Mouse (Mus musculus) myocyte (in vitro differentiated cells): ENCODE data around the gene Ptpn18. TPM values are rescaled to one million over a fixed set of nuclear protein-coding genes. Genes with fewer than 3 reads are reported as not detected.

ENCODE experiments used
- H3K27me3 ChIP-seq: one replicate; pipeline ENCODE4 v1.6.1; 2011; ENCODE audit not compliant: control insufficient read depth, insufficient read depth, insufficient read length
- H3K36me3 ChIP-seq: one replicate; pipeline ENCODE4 v1.6.1; 2011; ENCODE audit not compliant: control insufficient read depth, insufficient read depth
- H3K4me2 ChIP-seq: one replicate; pipeline ENCODE4 v1.6.1; 2011; ENCODE audit warnings: low read depth, control low read depth
- H3K4me3 ChIP-seq: one replicate; pipeline ENCODE4 v1.5.1; 2011; ENCODE audit warnings: mild to moderate bottlenecking, control low read depth, moderate library complexity
- H3K79me2 ChIP-seq: one replicate; pipeline ENCODE4 v1.6.1; 2011; ENCODE audit not compliant: control insufficient read depth, insufficient read depth
- H3ac ChIP-seq: one replicate; pipeline ENCODE4 v1.6.1; 2011; ENCODE audit not compliant: control insufficient read depth, insufficient read length
- CEBPB ChIP-seq: IDR thresholded peaks from 2 replicates; pipeline ENCODE4 v1.6.1; 2011; ENCODE audit warnings: mild to moderate bottlenecking, moderate library complexity; ENCODE audit not compliant: poor library complexity, insufficient read depth, severe bottlenecking
- E2F4 ChIP-seq: IDR thresholded peaks from one replicate; pipeline ENCODE4 v1.6.1; 2011; ENCODE audit warnings: mild to moderate bottlenecking, control low read depth, moderate library complexity; ENCODE audit not compliant: insufficient read depth
- MAX ChIP-seq: IDR thresholded peaks from one replicate; pipeline ENCODE4 v1.6.1; 2011; ENCODE audit warnings: low read depth, mild to moderate bottlenecking, control low read depth
- MYOD1 ChIP-seq, 3 experiments: IDR thresholded peaks; one replicate each; pipeline ENCODE4 v1.6.1; 2011; ENCODE audit warnings: control low read depth in 2 of 3, low read depth in 2 of 3, mild to moderate bottlenecking in 2 of 3, moderate library complexity in 1 of 3; ENCODE audit not compliant: insufficient read length in 2 of 3, control insufficient read depth in 1 of 3
- MYOG ChIP-seq, 3 experiments: IDR thresholded peaks; one replicate each; pipeline ENCODE4 v1.6.1; 2011; ENCODE audit warnings: control low read depth in 2 of 3, low read depth in 2 of 3, mild to moderate bottlenecking in 2 of 3; ENCODE audit not compliant: insufficient read length in 2 of 3, control insufficient read depth in 1 of 3, insufficient read depth in 1 of 3
- POLR2A ChIP-seq: IDR thresholded peaks from one replicate; pipeline ENCODE4 v1.6.1; 2011; ENCODE audit warnings: low read depth, mild to moderate bottlenecking, control low read depth, moderate library complexity; ENCODE audit not compliant: insufficient read length
- POLR2AphosphoS2 ChIP-seq: IDR thresholded peaks from one replicate; pipeline ENCODE4 v1.6.1; 2011; ENCODE audit warnings: low read depth, control low read depth; ENCODE audit not compliant: insufficient read length
- REST ChIP-seq: IDR thresholded peaks from one replicate; pipeline ENCODE4 v1.6.1; 2011; ENCODE audit warnings: mild to moderate bottlenecking, control low read depth, moderate library complexity; ENCODE audit not compliant: insufficient read depth, insufficient read length
- SRF ChIP-seq: IDR thresholded peaks from one replicate; pipeline ENCODE4 v1.6.1; 2011; ENCODE audit warnings: low read depth; ENCODE audit not compliant: control insufficient read depth, insufficient read length
- TCF12 ChIP-seq: IDR thresholded peaks from one replicate; pipeline ENCODE4 v1.6.1; 2011; ENCODE audit warnings: mild to moderate bottlenecking, control low read depth; ENCODE audit not compliant: poor library complexity, insufficient read depth, severe bottlenecking
- TCF3 ChIP-seq: IDR thresholded peaks from one replicate; pipeline ENCODE4 v1.6.1; 2011; ENCODE audit warnings: low read depth, control low read depth; ENCODE audit not compliant: insufficient read length
- USF1 ChIP-seq: IDR thresholded peaks from one replicate; pipeline ENCODE4 v1.6.1; 2011; ENCODE audit warnings: low read depth, mild to moderate bottlenecking, control low read depth, moderate library complexity
- polyA plus RNA-seq: library from polyadenylated mRNA; unstranded; fragments of >200 nt; fragmentation: generic; extraction: Trizol; gene quantifications from one replicate; pipeline ENCODE4 v1.2.1, GENCODE M21; 2012; ENCODE audit warnings: missing spikeins

Gene Ptpn18
- polyA plus RNA-seq, 1 experiment, result 0.05 TPM

DNA sequence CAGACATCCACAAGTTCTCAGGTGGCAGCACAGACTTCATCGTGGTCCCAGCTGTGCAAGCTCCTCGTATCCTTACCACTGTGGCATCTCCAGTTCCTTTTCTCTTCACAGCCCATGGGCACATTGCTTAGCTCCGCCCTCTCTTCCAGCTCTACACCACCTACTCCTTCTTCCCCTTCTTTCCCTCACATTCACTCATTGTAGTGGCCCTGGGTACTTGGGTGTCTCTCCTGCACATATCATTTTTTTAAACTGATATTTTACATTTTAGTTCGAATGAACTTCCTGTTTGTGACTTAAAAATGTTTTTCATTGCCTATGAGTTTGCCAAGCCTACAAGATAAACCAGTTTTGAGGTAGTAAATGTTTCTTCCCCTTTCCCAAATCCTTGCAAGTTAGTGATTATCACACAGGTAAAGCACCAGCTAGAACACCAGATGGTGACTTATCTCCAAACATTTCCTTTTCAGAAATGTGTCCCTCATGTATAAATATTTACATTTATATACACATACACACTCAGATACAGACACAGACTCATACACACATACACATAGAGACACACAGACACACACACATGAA, 46.5 kb downstream of the Ptpn18 start:
- Histone ChIP-seq H3K79me2 (no peaks in the 10 kb centered on the region), H3K36me3 (no peaks in the 10 kb centered on the region), H3K4me3 (no peak overlapping the region), H3ac (no peak overlapping the region), H3K4me2 (no peak overlapping the region), H3K27me3 (no peaks in the 10 kb centered on the region)
- TF ChIP-seq CEBPB, result no peak
- no peak for TF ChIP-seq USF1
- no peak for TF ChIP-seq TCF3
- TF ChIP-seq SRF, result no peak
- no peak for TF ChIP-seq POLR2A
- no peak for TF ChIP-seq MYOG (IDR thresholded peaks at IDR 0.05; ENCODE audit: control insufficient read depth in 1 of 3, insufficient read depth in 1 of 3, insufficient read length in 2 of 3, low read depth in 2 of 3)
- no peak for TF ChIP-seq REST
- no peak for TF ChIP-seq MYOD1 (IDR thresholded peaks at IDR 0.05; ENCODE audit: control insufficient read depth in 1 of 3, insufficient read length in 2 of 3, low read depth in 2 of 3)
- TF ChIP-seq MAX, result no peak
- no peak for TF ChIP-seq POLR2AphosphoS2
- no peak for TF ChIP-seq E2F4
- no peak for TF ChIP-seq TCF12

DNA sequence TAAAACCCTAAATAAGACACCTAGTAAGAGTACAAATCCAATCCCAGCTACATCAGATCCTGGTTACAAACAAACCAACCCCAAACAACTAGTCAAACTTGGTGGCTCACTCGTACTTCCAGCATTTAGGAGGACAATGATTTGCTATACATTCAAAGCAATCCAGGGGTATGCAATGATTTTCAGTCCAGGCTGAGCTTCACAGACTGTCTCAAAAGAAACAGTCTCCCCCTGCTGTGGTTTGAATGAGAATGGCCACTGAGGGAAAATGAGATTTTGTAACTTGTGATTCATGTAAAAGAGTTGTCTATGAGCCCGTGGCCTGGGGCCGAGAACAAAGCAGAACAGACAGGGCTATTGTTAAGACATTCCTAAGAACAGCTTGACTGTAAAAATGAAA, 48.4 kb downstream of the Ptpn18 start:
- TF ChIP-seq SRF, result no peak
- no peak for TF ChIP-seq USF1
- no peak for TF ChIP-seq POLR2AphosphoS2
- TF ChIP-seq POLR2A, result no peak
- TF ChIP-seq TCF3, result no peak
- no peak for TF ChIP-seq TCF12
- TF ChIP-seq MAX, result no peak
- TF ChIP-seq REST, result no peak
- no peak for TF ChIP-seq E2F4
- TF ChIP-seq CEBPB, result no peak
- no peak for TF ChIP-seq MYOD1 (IDR thresholded peaks at IDR 0.05; ENCODE audit: control insufficient read depth in 1 of 3, insufficient read length in 2 of 3, low read depth in 2 of 3)
- TF ChIP-seq MYOG (IDR thresholded peaks at IDR 0.05; ENCODE audit: control insufficient read depth in 1 of 3, insufficient read depth in 1 of 3, insufficient read length in 2 of 3, low read depth in 2 of 3), result no peak
- no peak overlapping the region for H3ac ChIP-seq
- H3K4me3 ChIP-seq, result no peak overlapping the region
- no peaks in the 10 kb centered on the region for H3K36me3 ChIP-seq
- H3K79me2 ChIP-seq, result no peaks in the 10 kb centered on the region
- no peak overlapping the region for H3K4me2 ChIP-seq
- no peaks in the 10 kb centered on the region for H3K27me3 ChIP-seq

DNA sequence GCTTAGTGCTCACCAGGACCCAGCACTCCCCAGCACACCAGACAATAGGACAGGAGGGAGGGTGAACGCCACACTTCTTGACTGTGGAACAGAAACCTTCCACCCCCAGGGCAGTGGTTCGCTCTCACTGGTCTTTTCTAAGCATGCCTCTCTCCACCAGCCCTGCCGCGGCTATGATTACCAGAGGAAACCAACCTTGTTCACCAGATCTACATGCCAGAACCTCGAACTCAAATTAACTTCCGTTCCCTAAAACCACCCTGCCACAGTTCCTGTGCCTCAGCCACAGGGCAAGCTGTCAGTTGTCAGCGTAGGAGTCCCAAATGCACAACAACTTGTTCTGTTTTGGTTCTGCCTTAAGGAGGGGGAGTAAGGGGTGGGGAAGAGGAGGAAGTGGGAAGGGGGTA, 51.0 kb downstream of the Ptpn18 start:
- Histone ChIP-seq H3K4me2 (peak overlapping the region; percentile 45), H3K27me3 (no peaks in the 10 kb centered on the region), H3K36me3 (no peaks in the 10 kb centered on the region), H3K79me2 (no peaks in the 10 kb centered on the region), H3ac (no peak overlapping the region), H3K4me3 (no peak overlapping the region)
- TF ChIP-seq SRF, result no peak
- no peak for TF ChIP-seq REST
- no peak for TF ChIP-seq POLR2A
- no peak for TF ChIP-seq MAX
- no peak for TF ChIP-seq MYOD1 (IDR thresholded peaks at IDR 0.05; ENCODE audit: control insufficient read depth in 1 of 3, insufficient read length in 2 of 3, low read depth in 2 of 3)
- TF ChIP-seq TCF3, result no peak
- no peak for TF ChIP-seq TCF12
- no peak for TF ChIP-seq CEBPB
- no peak for TF ChIP-seq E2F4
- no peak for TF ChIP-seq USF1
- no peak for TF ChIP-seq POLR2AphosphoS2
- no peak for TF ChIP-seq MYOG (IDR thresholded peaks at IDR 0.05; ENCODE audit: control insufficient read depth in 1 of 3, insufficient read depth in 1 of 3, insufficient read length in 2 of 3, low read depth in 2 of 3)

DNA sequence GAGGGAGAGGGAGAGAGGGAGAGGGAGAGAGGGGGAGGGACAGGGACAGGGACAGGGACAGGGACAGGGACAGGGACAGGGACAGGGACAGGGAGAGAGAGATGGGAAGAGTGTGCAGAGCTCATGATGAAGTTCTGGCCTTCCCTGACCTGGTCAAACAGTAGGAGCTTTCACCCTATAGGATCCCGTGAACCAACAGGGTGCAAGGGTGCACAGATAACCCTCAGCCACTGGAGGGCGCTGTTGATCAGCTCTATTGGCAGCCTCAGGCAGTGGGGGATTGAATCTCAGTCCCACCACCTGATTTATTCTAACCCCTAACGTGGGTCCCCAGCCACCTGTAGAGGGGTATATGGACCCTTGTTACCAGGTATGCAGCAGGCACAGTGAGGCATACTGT, 51.5 kb downstream of the Ptpn18 start:
- TF ChIP-seq USF1, result no peak
- no peak for TF ChIP-seq MAX
- no peak for TF ChIP-seq TCF3
- TF ChIP-seq MYOD1 (IDR thresholded peaks at IDR 0.05; ENCODE audit: control insufficient read depth in 1 of 3, insufficient read length in 2 of 3, low read depth in 2 of 3), result no peak
- TF ChIP-seq POLR2A, result no peak
- TF ChIP-seq MYOG (IDR thresholded peaks at IDR 0.05; ENCODE audit: control insufficient read depth in 1 of 3, insufficient read depth in 1 of 3, insufficient read length in 2 of 3, low read depth in 2 of 3), result no peak
- no peak for TF ChIP-seq POLR2AphosphoS2
- TF ChIP-seq E2F4, result no peak
- no peaks in the 10 kb centered on the region for H3K36me3 ChIP-seq
- H3ac ChIP-seq, result no peak overlapping the region
- H3K4me2 ChIP-seq, result no peak overlapping the region
- H3K27me3 ChIP-seq, result no peaks in the 10 kb centered on the region
- no peak overlapping the region for H3K4me3 ChIP-seq
- no peaks in the 10 kb centered on the region for H3K79me2 ChIP-seq

DNA sequence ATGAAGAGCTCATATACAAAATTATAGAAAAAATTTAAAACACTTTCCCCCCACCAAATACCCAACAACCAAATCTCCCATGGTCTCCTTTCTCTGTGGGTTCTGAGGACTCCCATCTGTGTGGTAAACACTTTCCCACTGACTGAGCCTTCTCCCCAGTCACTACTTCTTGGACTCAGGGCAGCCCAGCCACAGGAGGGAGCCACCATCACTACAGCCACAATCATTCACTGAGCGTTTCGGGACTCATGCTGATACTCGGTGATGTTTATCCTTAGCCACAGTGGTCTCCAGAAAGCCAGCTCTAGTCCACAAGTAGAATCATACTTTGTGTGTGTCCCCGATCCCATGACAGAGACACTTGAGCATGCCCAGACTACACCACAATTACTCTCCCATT, 53.5 kb downstream of the Ptpn18 start:
- Histone ChIP-seq H3K27me3 (no peaks in the 10 kb centered on the region), H3K36me3 (no peaks in the 10 kb centered on the region), H3ac (no peak overlapping the region), H3K4me3 (no peak overlapping the region), H3K4me2 (no peak overlapping the region), H3K79me2 (no peaks in the 10 kb centered on the region)
- TF ChIP-seq TCF3 (no peak), E2F4 (no peak), USF1 (no peak), TCF12 (no peak), MAX (no peak), POLR2A (no peak), REST (no peak), POLR2AphosphoS2 (no peak), SRF (no peak), MYOD1 (IDR thresholded peaks at IDR 0.05; ENCODE audit: control insufficient read depth in 1 of 3, insufficient read length in 2 of 3, low read depth in 2 of 3) (no peak), MYOG (IDR thresholded peaks at IDR 0.05; ENCODE audit: control insufficient read depth in 1 of 3, insufficient read depth in 1 of 3, insufficient read length in 2 of 3, low read depth in 2 of 3) (no peak), CEBPB (no peak)
